Mouse (Mus musculus): ENCODE results near the gene Rgl1.

- TF ChIP-seq CTCF (IDR thresholded peaks at IDR 0.05; ENCODE audit: low read depth, low read length) (no peak), POLR2A (IDR thresholded peaks at IDR 0.05; ENCODE audit: insufficient read depth, low read length) (no peak)
Observed at GRCm38 (mm10) chr1:152619396-152619795, 146.8 kb downstream of the Rgl1 start.
